ENCODE assay signal across 8 mouse cellular contexts in genomic region chr14:57889541-57890010, GRCm38 (mm10). TPM values are rescaled to one million over a fixed set of nuclear protein-coding genes. Genes with fewer than 3 reads are reported as not detected.
DNase-seq lines count a peak whose midpoint lies in the region; ATAC-seq lines count a peak whose summit lies in the region.

No protein-coding gene starts in this region.

- no peak for ATAC-seq in embryonic facial prominence, embryonic 13.5 days (ENCODE audit: insufficient number of reproducible peaks, insufficient read depth, low FRiP score, low TSS enrichment, low read depth)
- ATAC-seq in lung, embryonic 15.5 days (ENCODE audit: borderline replicate concordance, extremely low read depth, low FRiP score, low TSS enrichment), result peak; percentile 19

- WGBS in embryonic facial prominence, embryonic 13.5 days, result under 1% methylated on average over 37 of the region's 37 CpGs
- WGBS in lung, embryonic 15.5 days, result 0% methylated on average over 30 of the region's 37 CpGs

- peaks cover 11% of the 10 kb centered on the region for H3K4me1 ChIP-seq in embryonic facial prominence, embryonic 13.5 days
- peaks cover 19% of the 10 kb centered on the region for H3K4me1 ChIP-seq in lung, embryonic 15.5 days

- H3K36me3 ChIP-seq in embryonic facial prominence, embryonic 13.5 days, result peaks cover 5% of the 10 kb centered on the region; the same call in 1 of the 2 replicates
- H3K36me3 ChIP-seq in lung, embryonic 15.5 days, result no peaks in the 10 kb centered on the region

- peak; percentile 29 to 77 for DNase-seq in left cerebral cortex, postnatal 10 days (ENCODE audit: extremely low spot score in 1 of 2, low spot score in 2 of 2)
- DNase-seq in left cerebral cortex, postnatal 36 days (ENCODE audit: low spot score in 2 of 2), result no peak
- DNase-seq in NIH3T3 (ENCODE audit: low read depth), result peak; percentile 74
- DNase-seq in induced T-regulatory cell, adult 2 months (ENCODE audit: low read depth), result peak; percentile 72
- peak; percentile 28 for DNase-seq in retina, postnatal 7 days (ENCODE audit: low read depth, low spot score)
- DNase-seq in spleen, adult 12 weeks (ENCODE audit: low spot score), result no peak

- peak overlapping the region; percentile 68 for H3K4me2 ChIP-seq in embryonic facial prominence, embryonic 13.5 days
- peak overlapping the region; percentile 56 for H3K4me2 ChIP-seq in lung, embryonic 15.5 days

- no peaks in the 10 kb centered on the region for H3K9me3 ChIP-seq in embryonic facial prominence, embryonic 13.5 days
- H3K9me3 ChIP-seq in lung, embryonic 15.5 days, result no peaks in the 10 kb centered on the region

- peak overlapping the region; percentile 97 for H3K9ac ChIP-seq in embryonic facial prominence, embryonic 13.5 days
- peak overlapping the region; percentile 87 for H3K9ac ChIP-seq in lung, embryonic 15.5 days

- intact Hi-C loops in left cerebral cortex, postnatal 10 days (cut with DNase I), result no loop called here
- intact Hi-C loops in left cerebral cortex, postnatal 36 days (cut with DNase I), result no loop called here

- H3K27ac ChIP-seq in embryonic facial prominence, embryonic 13.5 days, result peak overlapping the region; percentile 90
- H3K27ac ChIP-seq in lung, embryonic 15.5 days, result peak overlapping the region; percentile 83

- H3K27me3 ChIP-seq in embryonic facial prominence, embryonic 13.5 days, result no peaks in the 10 kb centered on the region
- no peaks in the 10 kb centered on the region for H3K27me3 ChIP-seq in lung, embryonic 15.5 days

- H3K4me3 ChIP-seq in embryonic facial prominence, embryonic 13.5 days, result peak overlapping the region; percentile 86
- peak overlapping the region; percentile 80 for H3K4me3 ChIP-seq in lung, embryonic 15.5 days

RNA-seq across cellular contexts. Expression of gene Zdhhc20, which starts 0.5 kb away (rescaled TPM):
- 10 to 100 TPM; 28.3 to 30.3 TPM for total RNA-seq in left cerebral cortex, postnatal 10 days (2021)
- total RNA-seq in left cerebral cortex, postnatal 36 days (2021), result 10 to 100 TPM; 31.0 to 42.4 TPM
- 83.3 and 85.5 TPM in 2 replicates for polyA plus RNA-seq in embryonic facial prominence, embryonic 13.5 days (2015; fragmentation: Nextera tagmentation; extraction: Ambion mirVana)
- 72.3 and 76.7 TPM in 2 replicates for polyA plus RNA-seq in lung, embryonic 15.5 days (2015; fragmentation: Nextera tagmentation; extraction: Ambion mirVana)

Comparison
In these comparisons a context has a peak if more than half of its experiments do, and no peak if none do; other contexts are left out.
1. DNase-seq: peak in left cerebral cortex, postnatal 10 days (2 of 2), NIH3T3 (single experiment), induced T-regulatory cell, adult 2 months (single experiment) and retina, postnatal 7 days (single experiment); none in left cerebral cortex, postnatal 36 days (0 of 2) and spleen, adult 12 weeks (single experiment).